Mouse (Mus musculus) brain, embryonic 14.5 days (tissue): Measurements from ENCODE around the gene Nexn.

Experiments
- CTCF ChIP-seq: fragments of 200-500 bp; IDR thresholded peaks from 2 replicates; pipeline ENCODE4 v1.5.1; 2012; ENCODE audit warnings: inconsistent platforms, mild to moderate bottlenecking, moderate library complexity, borderline replicate concordance; ENCODE audit not compliant: insufficient read depth, insufficient read length; ENCODE audit errors: extremely low read depth
- POLR2A ChIP-seq: fragments of 200-500 bp; IDR thresholded peaks from 2 replicates; pipeline ENCODE4 v1.6.1; 2012; ENCODE audit warnings: mild to moderate bottlenecking, inconsistent platforms, borderline replicate concordance; ENCODE audit not compliant: poor library complexity, insufficient read depth, insufficient read length, severe bottlenecking; ENCODE audit errors: extremely low read depth

DNA sequence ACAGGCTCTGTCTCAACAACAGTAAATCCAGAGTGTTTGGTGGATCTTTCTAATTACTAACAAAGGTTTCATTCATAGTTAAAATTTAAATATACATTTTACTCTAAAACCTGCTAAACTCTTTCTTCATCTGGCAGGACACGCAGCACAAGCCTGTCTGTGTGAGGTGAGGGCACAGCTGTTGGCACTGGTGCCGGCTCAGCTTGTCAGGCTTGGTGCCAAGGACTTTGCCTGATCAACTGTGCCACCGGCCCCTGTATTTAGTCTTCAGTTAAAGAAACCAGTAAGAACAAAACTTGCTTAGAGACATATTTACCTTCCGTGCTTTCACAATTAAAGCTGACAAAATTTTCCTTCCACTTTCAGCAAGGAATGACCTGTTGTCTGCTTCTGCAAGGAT is 22.6 kb upstream of the Nexn start:
- TF ChIP-seq CTCF = no peak
- no peak for TF ChIP-seq POLR2A
